In genomic region chr11:18747871-18748461, GRCm38 (mm10) we compare ENCODE assay signal across 11 mouse cellular contexts.
A peak's percentile ranks its signal among the peaks of the same experiment; 100 is the strongest.
DNase-seq lines count a peak whose midpoint lies in the region; ATAC-seq and TF ChIP-seq lines count a peak whose summit lies in the region.
"Had no signal": no experiment of that assay in that cellular context is flagged by ENCODE, and none has a peak within 500 bp of the region (broad histone marks: within the 10 kb centered on the region; RNA-seq: fewer than 3 reads in every experiment).

No protein-coding gene starts in this region.

- no peak overlapping the region for H3K4me2 ChIP-seq in kidney, postnatal 0 days (ENCODE audit: low read length)
- no peak overlapping the region for H3K4me2 ChIP-seq in forebrain, embryonic 15.5 days (replicated peaks)
- H3K4me2 ChIP-seq in midbrain, embryonic 13.5 days (replicated peaks) = no peak overlapping the region
- H3K4me2 ChIP-seq: limb, embryonic 12.5 days had no signal

- no peaks in the 10 kb centered on the region for H3K9me3 ChIP-seq in kidney, postnatal 0 days (replicated peaks; ENCODE audit: low read length)
- H3K9me3 ChIP-seq in forebrain, embryonic 15.5 days = no peaks in the 10 kb centered on the region
- no peaks in the 10 kb centered on the region for H3K9me3 ChIP-seq in midbrain, embryonic 13.5 days
- H3K9me3 ChIP-seq: limb, embryonic 12.5 days had no signal

- intact Hi-C loops in gastrocnemius, adult 2 months (cut with DNase I) = no loop called here

- peak; percentile 42; the same call in 1 of the 2 replicates for ATAC-seq in kidney, postnatal 0 days (replicated peaks; ENCODE audit: low FRiP score, low read depth)
- ATAC-seq in forebrain, embryonic 15.5 days (replicated peaks) = no peak
- ATAC-seq in midbrain, embryonic 13.5 days = peak; percentile 40; the same call in 1 of the 2 replicates
- ATAC-seq in activated CD4-positive, CD25-positive, alpha-beta regulatory T cell, adult 4 months = no peak

- TF ChIP-seq CTCF in kidney, postnatal 0 days (IDR thresholded peaks at IDR 0.05; ENCODE audit: low read depth) = no peak
- TF ChIP-seq CTCF in gastrocnemius, adult 2 months (IDR thresholded peaks at IDR 0.05) = no peak

- no peaks in the 10 kb centered on the region for H3K36me3 ChIP-seq in kidney, postnatal 0 days (ENCODE audit: insufficient read depth, low read length)
- no peaks in the 10 kb centered on the region for H3K36me3 ChIP-seq in forebrain, embryonic 15.5 days
- H3K36me3 ChIP-seq in midbrain, embryonic 13.5 days = no peaks in the 10 kb centered on the region
- H3K36me3 ChIP-seq: limb, embryonic 12.5 days had no signal

- no peaks in the 10 kb centered on the region for H3K27me3 ChIP-seq in kidney, postnatal 0 days (ENCODE audit: insufficient read depth, low read length)
- 0 out of 2 replicates have a peak, but pooled peaks cover 2% of the 10 kb centered on the region for H3K27me3 ChIP-seq in forebrain, embryonic 15.5 days
- 0 out of 2 replicates have a peak, but pooled peaks cover 11% of the 10 kb centered on the region for H3K27me3 ChIP-seq in midbrain, embryonic 13.5 days

- 11% methylated on average over 7 of the region's 7 CpGs for WGBS in kidney, postnatal 0 days
- WGBS in forebrain, embryonic 15.5 days = 16% methylated on average over 7 of the region's 7 CpGs
- 5% methylated on average over 7 of the region's 7 CpGs for WGBS in midbrain, embryonic 13.5 days

- H3K9ac ChIP-seq in kidney, postnatal 0 days (ENCODE audit: low read depth, low read length) = no peak overlapping the region
- no peak overlapping the region for H3K9ac ChIP-seq in forebrain, embryonic 15.5 days (replicated peaks)
- no peak overlapping the region for H3K9ac ChIP-seq in midbrain, embryonic 13.5 days (replicated peaks)
- H3K9ac ChIP-seq: limb, embryonic 12.5 days had no signal

- no peak overlapping the region for H3K4me3 ChIP-seq in kidney, postnatal 0 days (replicated peaks; ENCODE audit: low read depth, low read length)
- H3K4me3 ChIP-seq in forebrain, embryonic 15.5 days = no peak overlapping the region
- H3K4me3 ChIP-seq in midbrain, embryonic 13.5 days (replicated peaks) = no peak overlapping the region
- H3K4me3 ChIP-seq in gastrocnemius, adult 2 months = no peak overlapping the region
- H3K4me3 ChIP-seq: limb, embryonic 12.5 days had no signal

- H3K27ac ChIP-seq in kidney, postnatal 0 days = peak overlapping the region; percentile 82
- H3K27ac ChIP-seq in forebrain, embryonic 15.5 days (replicated peaks) = peak overlapping the region; percentile 23; the same call in 1 of the 2 replicates
- H3K27ac ChIP-seq in midbrain, embryonic 13.5 days = peak overlapping the region; percentile 57
- H3K27ac ChIP-seq in gastrocnemius, adult 2 months = no peak overlapping the region
- H3K27ac ChIP-seq: limb, embryonic 12.5 days had no signal

- 0 out of 2 replicates have a peak, but pooled peaks cover 18% of the 10 kb centered on the region for H3K4me1 ChIP-seq in kidney, postnatal 0 days (replicated peaks; ENCODE audit: insufficient read depth, low read length)
- peaks cover 48% of the 10 kb centered on the region for H3K4me1 ChIP-seq in forebrain, embryonic 15.5 days
- peaks cover 58% of the 10 kb centered on the region for H3K4me1 ChIP-seq in midbrain, embryonic 13.5 days (replicated peaks)

- DNase-seq in kidney, postnatal 0 days (ENCODE audit: low spot score) = peak; percentile 77
- no peak for DNase-seq in kidney, adult 9 months
- DNase-seq in gastrocnemius, postnatal 10 days = no peak
- no peak for DNase-seq in gastrocnemius, adult 2 months
- no peak for DNase-seq in left cerebral cortex, adult 11 months (ENCODE audit: low spot score)
- DNase-seq: kidney, adult 2 months; right cerebral cortex, postnatal 25 days had no signal

Comparison
In these comparisons a context has a peak if more than half of its experiments do, and no peak if none do; other contexts are left out.
1. ATAC-seq: peak in kidney, postnatal 0 days (single experiment) and midbrain, embryonic 13.5 days (single experiment); none in forebrain, embryonic 15.5 days (single experiment) and activated CD4-positive, CD25-positive, alpha-beta regulatory T cell, adult 4 months (single experiment).